Mouse (Mus musculus): ENCODE measurements around the gene Mcoln3. TPM values are rescaled to one million over a fixed set of nuclear protein-coding genes. Genes with fewer than 3 reads are reported as not detected.
A peak's percentile ranks its signal among the peaks of the same experiment; 100 is the strongest.

The Mcoln3 gene
- polyA plus RNA-seq, 1 experiment from 2014 or later, result 0.97 TPM

GRCm38 (mm10) chr3:146134834-146135233 is 17.6 kb downstream of the Mcoln3 start:
- H3K27me3 ChIP-seq (ENCODE audit: control insufficient read depth, insufficient read depth, low read length), result no peaks in the 10 kb centered on the region; the same call in 1 of the 2 replicates
- no peaks in the 10 kb centered on the region for H3K4me1 ChIP-seq (ENCODE audit: control insufficient read depth in 2 of 2, insufficient read depth in 2 of 2, low read length in 2 of 2)
- no peaks in the 10 kb centered on the region for H3K36me3 ChIP-seq (ENCODE audit: control insufficient read depth, insufficient read depth, low read length)
- WGBS, result 65% methylated on average over 9 of the region's 9 CpGs
- H3K4me3 ChIP-seq (ENCODE audit: control insufficient read depth in 1 of 2, insufficient read depth in 1 of 2, low read depth in 1 of 2, low read length in 2 of 2), result no peak overlapping the region
- H3K9me3 ChIP-seq (ENCODE audit: control insufficient read depth, low read length), result 0 out of 2 replicates have a peak, but pooled peaks cover 5% of the 10 kb centered on the region
- ATAC-seq (ENCODE audit: insufficient number of reproducible peaks, insufficient read depth, low FRiP score, low read depth), result no peak
- H3K27ac ChIP-seq (replicated peaks in 1 of 2; ENCODE audit: control insufficient read depth in 1 of 2, insufficient read depth in 1 of 2, low read depth in 2 of 2, low read length in 2 of 2), result no peak overlapping the region
- H3K4me2 ChIP-seq (ENCODE audit: low read length), result no peak overlapping the region
- H3K9ac ChIP-seq (ENCODE audit: low read length), result no peak overlapping the region

- no peak overlapping the region for H3K27ac ChIP-seq (replicated peaks in 1 of 2; ENCODE audit: control insufficient read depth in 1 of 2, insufficient read depth in 1 of 2, low read depth in 2 of 2, low read length in 2 of 2)
- H3K36me3 ChIP-seq (ENCODE audit: control insufficient read depth, insufficient read depth, low read length), result no peaks in the 10 kb centered on the region
- no peak overlapping the region for H3K4me2 ChIP-seq (ENCODE audit: low read length)
- H3K9me3 ChIP-seq (ENCODE audit: control insufficient read depth, low read length), result 0 out of 2 replicates have a peak, but pooled peaks cover 5% of the 10 kb centered on the region
- no peak overlapping the region for H3K9ac ChIP-seq (ENCODE audit: low read length)
- H3K27me3 ChIP-seq (ENCODE audit: control insufficient read depth, insufficient read depth, low read length), result no peaks in the 10 kb centered on the region; the same call in 1 of the 2 replicates
- no peak for ATAC-seq (ENCODE audit: insufficient number of reproducible peaks, insufficient read depth, low FRiP score, low read depth)
- no peaks in the 10 kb centered on the region for H3K4me1 ChIP-seq (ENCODE audit: control insufficient read depth in 2 of 2, insufficient read depth in 2 of 2, low read length in 2 of 2)
- 72% methylated on average over 2 of the region's 2 CpGs for WGBS
- H3K4me3 ChIP-seq (ENCODE audit: control insufficient read depth in 1 of 2, insufficient read depth in 1 of 2, low read depth in 1 of 2, low read length in 2 of 2), result no peak overlapping the region
Observed at GRCm38 (mm10) chr3:146135417-146135816, 18.2 kb downstream of the Mcoln3 start.

- Histone ChIP-seq H3K4me2 (ENCODE audit: low read length) (peak overlapping the region; percentile 34; the same call in 1 of the 2 replicates), H3K4me1 (ENCODE audit: control insufficient read depth in 2 of 2, insufficient read depth in 2 of 2, low read length in 2 of 2) (no peaks in the 10 kb centered on the region), H3K9ac (ENCODE audit: low read length) (no peak overlapping the region), H3K36me3 (ENCODE audit: control insufficient read depth, insufficient read depth, low read length) (no peaks in the 10 kb centered on the region), H3K27ac (replicated peaks in 1 of 2; ENCODE audit: control insufficient read depth in 1 of 2, insufficient read depth in 1 of 2, low read depth in 2 of 2, low read length in 2 of 2) (no peak overlapping the region), H3K27me3 (ENCODE audit: control insufficient read depth, insufficient read depth, low read length) (no peaks in the 10 kb centered on the region; the same call in 1 of the 2 replicates), H3K9me3 (ENCODE audit: control insufficient read depth, low read length) (0 out of 2 replicates have a peak, but pooled peaks cover 5% of the 10 kb centered on the region), H3K4me3 (ENCODE audit: control insufficient read depth in 1 of 2, insufficient read depth in 1 of 2, low read depth in 1 of 2, low read length in 2 of 2) (no peak overlapping the region)
- ATAC-seq (ENCODE audit: insufficient number of reproducible peaks, insufficient read depth, low FRiP score, low read depth), result no peak
- WGBS, result 19% methylated on average over 10 of the region's 10 CpGs
Observed at GRCm38 (mm10) chr3:146136422-146136821, 19.2 kb downstream of the Mcoln3 start.

- Histone ChIP-seq H3K4me1 (ENCODE audit: control insufficient read depth in 2 of 2, insufficient read depth in 2 of 2, low read length in 2 of 2) (no peaks in the 10 kb centered on the region), H3K9ac (ENCODE audit: low read length) (no peak overlapping the region), H3K4me2 (ENCODE audit: low read length) (no peak overlapping the region), H3K27ac (replicated peaks in 1 of 2; ENCODE audit: control insufficient read depth in 1 of 2, insufficient read depth in 1 of 2, low read depth in 2 of 2, low read length in 2 of 2) (no peak overlapping the region), H3K27me3 (ENCODE audit: control insufficient read depth, insufficient read depth, low read length) (no peaks in the 10 kb centered on the region; the same call in 1 of the 2 replicates), H3K4me3 (ENCODE audit: control insufficient read depth in 1 of 2, insufficient read depth in 1 of 2, low read depth in 1 of 2, low read length in 2 of 2) (no peak overlapping the region), H3K36me3 (ENCODE audit: control insufficient read depth, insufficient read depth, low read length) (no peaks in the 10 kb centered on the region), H3K9me3 (ENCODE audit: control insufficient read depth, low read length) (peaks cover 1% of the 10 kb centered on the region; the same call in 1 of the 2 replicates)
- 84% methylated on average over 7 of the region's 7 CpGs for WGBS
- ATAC-seq (ENCODE audit: insufficient number of reproducible peaks, insufficient read depth, low FRiP score, low read depth), result no peak
Observed at GRCm38 (mm10) chr3:146140276-146140675, 23.0 kb downstream of the Mcoln3 start.

GRCm38 (mm10) chr3:146142523-146142922 is 25.3 kb downstream of the Mcoln3 start:
- no peak overlapping the region for H3K27ac ChIP-seq (replicated peaks in 1 of 2; ENCODE audit: control insufficient read depth in 1 of 2, insufficient read depth in 1 of 2, low read depth in 2 of 2, low read length in 2 of 2)
- no peaks in the 10 kb centered on the region for H3K36me3 ChIP-seq (ENCODE audit: control insufficient read depth, insufficient read depth, low read length)
- H3K9ac ChIP-seq (ENCODE audit: low read length), result no peak overlapping the region
- no peak for ATAC-seq (ENCODE audit: insufficient number of reproducible peaks, insufficient read depth, low FRiP score, low read depth)
- no peaks in the 10 kb centered on the region for H3K27me3 ChIP-seq (ENCODE audit: control insufficient read depth, insufficient read depth, low read length)
- H3K4me2 ChIP-seq (ENCODE audit: low read length), result no peak overlapping the region
- H3K4me3 ChIP-seq (ENCODE audit: control insufficient read depth in 1 of 2, insufficient read depth in 1 of 2, low read depth in 1 of 2, low read length in 2 of 2), result no peak overlapping the region
- no peaks in the 10 kb centered on the region for H3K4me1 ChIP-seq (ENCODE audit: control insufficient read depth in 2 of 2, insufficient read depth in 2 of 2, low read length in 2 of 2)
- 83% methylated on average over 7 of the region's 7 CpGs for WGBS
- H3K9me3 ChIP-seq (ENCODE audit: control insufficient read depth, low read length), result peaks cover 2% of the 10 kb centered on the region; the same call in 1 of the 2 replicates

GRCm38 (mm10) chr3:146145501-146145900 is 28.3 kb downstream of the Mcoln3 start:
- H3K9ac ChIP-seq (ENCODE audit: low read length), result no peak overlapping the region
- no peak overlapping the region for H3K4me2 ChIP-seq (ENCODE audit: low read length)
- no peaks in the 10 kb centered on the region for H3K36me3 ChIP-seq (ENCODE audit: control insufficient read depth, insufficient read depth, low read length)
- no peaks in the 10 kb centered on the region for H3K27me3 ChIP-seq (ENCODE audit: control insufficient read depth, insufficient read depth, low read length)
- 51% methylated on average over 5 of the region's 5 CpGs for WGBS
- peaks cover 2% of the 10 kb centered on the region; the same call in 1 of the 2 replicates for H3K9me3 ChIP-seq (ENCODE audit: control insufficient read depth, low read length)
- peaks cover 2 to 5% of the 10 kb centered on the region in 2 experiments; a peak in 3 of 4 replicates for H3K4me1 ChIP-seq (ENCODE audit: control insufficient read depth in 2 of 2, insufficient read depth in 2 of 2, low read length in 2 of 2)
- ATAC-seq (ENCODE audit: insufficient number of reproducible peaks, insufficient read depth, low FRiP score, low read depth), result no peak
- H3K27ac ChIP-seq (replicated peaks in 1 of 2; ENCODE audit: control insufficient read depth in 1 of 2, insufficient read depth in 1 of 2, low read depth in 2 of 2, low read length in 2 of 2), result no peak overlapping the region
- no peak overlapping the region for H3K4me3 ChIP-seq (ENCODE audit: control insufficient read depth in 1 of 2, insufficient read depth in 1 of 2, low read depth in 1 of 2, low read length in 2 of 2)

GRCm38 (mm10) chr3:146146131-146146530 is 28.9 kb downstream of the Mcoln3 start:
- Histone ChIP-seq H3K4me3 (ENCODE audit: control insufficient read depth in 1 of 2, insufficient read depth in 1 of 2, low read depth in 1 of 2, low read length in 2 of 2) (no peak overlapping the region), H3K9me3 (ENCODE audit: control insufficient read depth, low read length) (peaks cover 2% of the 10 kb centered on the region; the same call in 1 of the 2 replicates), H3K27ac (replicated peaks in 1 of 2; ENCODE audit: control insufficient read depth in 1 of 2, insufficient read depth in 1 of 2, low read depth in 2 of 2, low read length in 2 of 2) (no peak overlapping the region), H3K4me2 (ENCODE audit: low read length) (no peak overlapping the region), H3K9ac (ENCODE audit: low read length) (no peak overlapping the region), H3K27me3 (ENCODE audit: control insufficient read depth, insufficient read depth, low read length) (0 out of 2 replicates have a peak, but pooled peaks cover under 1% of the 10 kb centered on the region), H3K36me3 (ENCODE audit: control insufficient read depth, insufficient read depth, low read length) (no peaks in the 10 kb centered on the region), H3K4me1 (ENCODE audit: control insufficient read depth in 2 of 2, insufficient read depth in 2 of 2, low read length in 2 of 2) (peaks cover 4 to 7% of the 10 kb centered on the region in 2 experiments; a peak in 3 of 4 replicates)
- 46% methylated on average over 5 of the region's 5 CpGs for WGBS
- no peak for ATAC-seq (ENCODE audit: insufficient number of reproducible peaks, insufficient read depth, low FRiP score, low read depth)
